In genomic region chr8:35233520-35234186, GRCm38 (mm10) we compare ENCODE assay signal across 14 mouse cellular contexts.
DNase-seq lines count a peak whose midpoint lies in the region; ATAC-seq lines count a peak whose summit lies in the region.
"Had no signal": no experiment of that assay in that cellular context is flagged by ENCODE, and none has a peak within 500 bp of the region (broad histone marks: within the 10 kb centered on the region; RNA-seq: fewer than 3 reads in every experiment).

No protein-coding gene starts in this region.

- H3K27me3 ChIP-seq in heart, embryonic 16.5 days (ENCODE audit: control insufficient read depth, insufficient read depth, low read length) = no peaks in the 10 kb centered on the region
- no peaks in the 10 kb centered on the region for H3K27me3 ChIP-seq in megakaryocyte, embryonic 14.5 days (replicated peaks)
- no peaks in the 10 kb centered on the region for H3K27me3 ChIP-seq in embryonic facial prominence, embryonic 13.5 days
- H3K27me3 ChIP-seq: hindbrain, embryonic 13.5 days; limb, embryonic 12.5 days; lung, embryonic 15.5 days had no signal

- H3K9me3 ChIP-seq in heart, embryonic 16.5 days (replicated peaks; ENCODE audit: control insufficient read depth, low read length) = no peaks in the 10 kb centered on the region
- no peaks in the 10 kb centered on the region for H3K9me3 ChIP-seq in megakaryocyte, embryonic 14.5 days
- no peaks in the 10 kb centered on the region for H3K9me3 ChIP-seq in embryonic facial prominence, embryonic 13.5 days
- H3K9me3 ChIP-seq: hindbrain, embryonic 13.5 days; limb, embryonic 12.5 days; lung, embryonic 15.5 days had no signal

- 29% methylated on average over 5 of the region's 5 CpGs for WGBS in heart, embryonic 16.5 days
- 38% methylated on average over 5 of the region's 5 CpGs for WGBS in embryonic facial prominence, embryonic 13.5 days

- ATAC-seq in heart, embryonic 16.5 days (replicated peaks; ENCODE audit: extremely low read depth, insufficient read depth, low FRiP score) = peak; percentile 44; the same call in 1 of the 2 replicates
- ATAC-seq in megakaryocyte, adult 5-6 weeks (ENCODE audit: poor library complexity, severe bottlenecking) = no peak
- no peak for ATAC-seq in embryonic facial prominence, embryonic 13.5 days (ENCODE audit: insufficient number of reproducible peaks, insufficient read depth, low FRiP score, low TSS enrichment, low read depth)

- H3K4me1 ChIP-seq in heart, embryonic 16.5 days (ENCODE audit: control insufficient read depth, insufficient read depth, low read length) = peaks cover 21% of the 10 kb centered on the region
- H3K4me1 ChIP-seq in megakaryocyte, embryonic 14.5 days = peaks cover 44% of the 10 kb centered on the region
- H3K4me1 ChIP-seq in embryonic facial prominence, embryonic 13.5 days = peaks cover 50% of the 10 kb centered on the region
- H3K4me1 ChIP-seq: limb, embryonic 12.5 days had no signal

- DNase-seq in heart, postnatal 4 days = no peak
- DNase-seq in skeletal muscle tissue, adult 2 months (ENCODE audit: low read depth, low spot score) = peak; percentile 9
- no peak for DNase-seq in embryo, embryonic 9.5 days (ENCODE audit: extremely low spot score)
- DNase-seq in adrenal gland, adult 8-10 months = no peak
- DNase-seq: adrenal gland, adult 2 months; kidney, postnatal 10 days had no signal

- H3K4me3 ChIP-seq in heart, embryonic 16.5 days (ENCODE audit: low read length) = no peak overlapping the region
- H3K4me3 ChIP-seq in megakaryocyte, embryonic 14.5 days (replicated peaks) = peak overlapping the region; percentile 46
- no peak overlapping the region for H3K4me3 ChIP-seq in embryonic facial prominence, embryonic 13.5 days
- H3K4me3 ChIP-seq: hindbrain, embryonic 13.5 days; limb, embryonic 12.5 days; lung, embryonic 15.5 days; myocyte had no signal

- H3K36me3 ChIP-seq in heart, embryonic 16.5 days (ENCODE audit: control insufficient read depth, insufficient read depth) = no peaks in the 10 kb centered on the region
- H3K36me3 ChIP-seq in megakaryocyte, embryonic 14.5 days (replicated peaks; ENCODE audit: low read length) = no peaks in the 10 kb centered on the region
- no peaks in the 10 kb centered on the region for H3K36me3 ChIP-seq in embryonic facial prominence, embryonic 13.5 days
- H3K36me3 ChIP-seq: hindbrain, embryonic 13.5 days; limb, embryonic 12.5 days; lung, embryonic 15.5 days had no signal

- no peak overlapping the region for H3K27ac ChIP-seq in heart, embryonic 16.5 days (ENCODE audit: low read length)
- H3K27ac ChIP-seq in embryonic facial prominence, embryonic 13.5 days = peak overlapping the region; percentile 74
- H3K27ac ChIP-seq: limb, embryonic 12.5 days; lung, embryonic 15.5 days had no signal

- H3K9ac ChIP-seq in heart, embryonic 16.5 days (ENCODE audit: low read length) = no peak overlapping the region
- no peak overlapping the region for H3K9ac ChIP-seq in embryonic facial prominence, embryonic 13.5 days
- H3K9ac ChIP-seq: hindbrain, embryonic 13.5 days; limb, embryonic 12.5 days; lung, embryonic 15.5 days had no signal

- H3K4me2 ChIP-seq in heart, embryonic 16.5 days (ENCODE audit: low read depth, low read length) = no peak overlapping the region
- no peak overlapping the region for H3K4me2 ChIP-seq in embryonic facial prominence, embryonic 13.5 days
- H3K4me2 ChIP-seq: hindbrain, embryonic 13.5 days; limb, embryonic 12.5 days; lung, embryonic 15.5 days had no signal
